Mouse (Mus musculus): ENCODE measurements around the gene Ugt2b34. TPM values are rescaled to one million over a fixed set of nuclear protein-coding genes. Genes with fewer than 3 reads are reported as not detected.
"Not testable (repeated sequence)": the region's sequence is repeated elsewhere in the genome, so short reads cannot be mapped to it uniquely, and the experiment has no call there.

The Ugt2b34 gene
- polyA plus RNA-seq, 1 experiment from 2014 or later: not detected

DNA sequence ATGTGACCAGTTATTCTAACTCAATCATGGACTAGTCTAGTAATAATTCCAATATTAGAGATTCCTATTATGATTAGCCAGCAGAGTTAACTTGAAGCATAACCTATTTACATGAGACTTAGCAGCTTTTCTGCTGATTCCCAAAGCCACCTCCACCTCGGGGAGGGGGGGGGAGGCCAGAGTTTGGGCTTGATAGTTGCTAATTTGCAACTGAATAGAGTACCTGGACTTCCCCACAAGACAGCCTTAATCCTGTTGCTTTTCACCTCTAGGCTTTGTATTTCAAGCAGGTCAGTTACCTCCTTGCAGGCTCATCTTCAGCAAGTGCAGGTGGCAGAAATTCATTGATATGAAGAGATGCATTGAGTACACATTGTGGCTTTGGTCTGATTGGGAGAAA, 49.1 kb downstream of the Ugt2b34 start:
- H3K27me3 ChIP-seq: no peaks in the 10 kb centered on the region
- no peak overlapping the region for H3K4me3 ChIP-seq
- no peaks in the 10 kb centered on the region for H3K4me1 ChIP-seq
- ATAC-seq (ENCODE audit: insufficient number of reproducible peaks, insufficient read depth, low FRiP score, low TSS enrichment): no peak
- H3K4me2 ChIP-seq (replicated peaks): no peak overlapping the region
- H3K36me3 ChIP-seq: no peaks in the 10 kb centered on the region
- no peaks in the 10 kb centered on the region for H3K9me3 ChIP-seq
- 11% methylated on average over 1 of the region's 1 CpGs for WGBS
- H3K27ac ChIP-seq: no peak overlapping the region
- no peak overlapping the region for H3K9ac ChIP-seq

DNA sequence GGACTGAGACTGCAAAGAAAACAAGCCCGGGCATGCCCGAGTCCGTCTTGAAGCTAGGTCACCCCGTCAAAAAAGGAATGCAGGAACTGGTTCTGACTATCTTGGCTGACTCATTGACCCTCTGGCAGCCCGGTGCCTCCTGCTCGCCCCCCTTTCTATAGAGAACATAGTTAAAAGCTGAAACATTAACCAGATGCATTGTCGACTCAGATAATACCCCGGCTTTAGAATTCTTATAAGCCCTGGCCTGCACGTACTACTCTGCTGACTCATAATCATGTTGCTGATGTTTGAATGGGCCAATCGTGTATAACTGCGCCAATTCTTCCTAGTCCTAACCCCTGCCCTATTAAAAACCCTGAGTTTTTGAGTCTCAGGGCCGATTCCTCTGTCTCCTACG, 50.2 kb downstream of the Ugt2b34 start:
- H3K27me3 ChIP-seq; H3K27ac ChIP-seq; H3K9me3 ChIP-seq; H3K4me1 ChIP-seq; H3K9ac ChIP-seq; H3K36me3 ChIP-seq; H3K4me2 ChIP-seq (replicated peaks); ATAC-seq (ENCODE audit: insufficient number of reproducible peaks, insufficient read depth, low FRiP score, low TSS enrichment); H3K4me3 ChIP-seq: not testable (repeated sequence)
- WGBS: 64% methylated on average over 13 of the region's 13 CpGs

DNA sequence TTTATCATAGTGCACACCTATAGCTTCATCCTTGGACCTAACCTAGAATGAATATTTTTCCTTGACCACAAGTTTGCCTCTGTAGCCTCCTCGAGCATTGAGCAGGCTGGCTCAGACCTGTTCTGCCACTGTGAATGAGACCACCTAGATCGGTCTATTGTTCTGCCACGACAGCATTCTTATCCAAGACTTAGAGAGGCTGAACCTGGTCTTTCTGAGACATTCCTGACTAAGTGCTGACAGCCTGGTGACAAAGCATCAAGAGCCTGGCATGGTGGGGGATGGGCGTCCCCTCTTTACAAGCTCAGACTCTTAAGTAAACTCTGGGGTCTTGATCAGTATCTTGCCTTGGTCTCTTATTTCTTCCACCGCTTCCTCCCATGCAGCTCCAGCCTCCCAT, 55.1 kb downstream of the Ugt2b34 start:
- no peaks in the 10 kb centered on the region for H3K4me1 ChIP-seq
- 34% methylated on average over 5 of the region's 5 CpGs for WGBS
- no peaks in the 10 kb centered on the region for H3K9me3 ChIP-seq
- H3K36me3 ChIP-seq: no peaks in the 10 kb centered on the region
- H3K9ac ChIP-seq: no peak overlapping the region
- H3K27ac ChIP-seq: no peak overlapping the region
- ATAC-seq (ENCODE audit: insufficient number of reproducible peaks, insufficient read depth, low FRiP score, low TSS enrichment): 0 out of 2 replicates have a peak, but pooled peaks have one; percentile 52
- H3K4me2 ChIP-seq (replicated peaks): no peak overlapping the region
- H3K27me3 ChIP-seq: no peaks in the 10 kb centered on the region
- H3K4me3 ChIP-seq: no peak overlapping the region

DNA sequence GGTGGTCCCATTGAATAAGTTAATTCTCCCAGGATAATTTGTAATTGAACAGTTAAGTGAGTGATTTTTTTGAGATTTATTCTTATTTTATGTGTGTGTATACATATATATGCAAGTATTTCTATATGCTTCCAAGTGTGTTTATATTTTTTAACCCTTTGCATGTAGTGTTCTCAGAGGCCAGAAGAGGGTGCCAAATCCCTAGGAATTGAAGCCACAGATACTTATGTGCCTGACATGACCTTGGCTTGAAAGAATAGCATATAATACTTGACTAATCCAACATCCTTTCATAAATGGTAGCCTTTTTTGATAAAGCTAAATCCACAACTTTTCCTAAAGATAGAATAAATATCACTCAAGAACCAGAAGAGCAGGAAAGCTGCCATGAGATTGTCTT, 56.6 kb downstream of the Ugt2b34 start:
- Histone ChIP-seq H3K4me3 (no peak overlapping the region), H3K4me1 (no peaks in the 10 kb centered on the region), H3K27me3 (no peaks in the 10 kb centered on the region), H3K27ac (no peak overlapping the region), H3K36me3 (no peaks in the 10 kb centered on the region), H3K9me3 (no peaks in the 10 kb centered on the region), H3K4me2 (replicated peaks) (no peak overlapping the region), H3K9ac (no peak overlapping the region)
- no peak for ATAC-seq (ENCODE audit: insufficient number of reproducible peaks, insufficient read depth, low FRiP score, low TSS enrichment)

DNA sequence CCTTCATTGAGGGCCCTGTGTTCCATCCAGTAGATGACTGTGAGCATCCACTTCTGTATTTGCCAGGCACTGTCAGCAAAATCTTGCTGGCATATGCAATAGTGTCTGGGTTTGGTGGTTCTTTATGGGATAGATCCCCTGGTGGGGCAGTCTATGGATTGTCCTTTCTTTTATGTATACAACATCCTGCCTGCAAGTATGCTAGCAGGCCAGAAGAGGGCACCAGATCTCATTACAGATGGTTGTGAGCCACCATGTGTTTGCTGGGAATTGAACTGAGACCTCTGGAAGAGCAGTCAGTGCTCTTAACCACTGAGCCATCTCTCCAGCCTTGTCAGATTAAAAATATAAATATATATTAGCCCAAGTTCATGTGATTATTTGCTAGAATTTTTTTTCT, 65.5 kb downstream of the Ugt2b34 start:
- H3K9ac ChIP-seq; H3K27me3 ChIP-seq; H3K4me1 ChIP-seq; H3K9me3 ChIP-seq; H3K36me3 ChIP-seq; H3K4me2 ChIP-seq (replicated peaks); H3K27ac ChIP-seq; H3K4me3 ChIP-seq; ATAC-seq (ENCODE audit: insufficient number of reproducible peaks, insufficient read depth, low FRiP score, low TSS enrichment): not testable (repeated sequence)

DNA sequence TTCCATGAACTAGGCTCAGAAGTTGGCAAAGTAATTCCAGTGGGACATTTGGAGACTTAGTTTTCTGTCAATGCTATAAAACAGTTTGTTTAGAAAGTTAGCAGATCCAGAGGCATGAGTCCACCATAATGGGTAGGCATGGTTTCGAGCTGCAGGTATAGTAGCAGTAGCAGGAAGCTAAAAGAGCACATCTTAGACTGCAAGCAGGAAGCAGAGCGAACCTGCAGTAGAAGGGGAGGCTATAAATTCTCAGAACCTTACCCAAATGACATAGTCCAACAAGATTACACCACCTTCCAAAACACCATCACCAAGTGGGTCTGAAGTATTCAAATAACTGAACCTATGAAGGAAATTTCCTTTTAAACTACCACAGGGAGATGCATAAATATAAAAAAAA, 66.5 kb downstream of the Ugt2b34 start:
- 98% methylated on average over 2 of the region's 2 CpGs for WGBS
- Histone ChIP-seq H3K27me3 (no peaks in the 10 kb centered on the region), H3K4me3 (no peak overlapping the region), H3K4me2 (replicated peaks) (no peak overlapping the region), H3K9ac (no peak overlapping the region), H3K27ac (no peak overlapping the region), H3K9me3 (0 out of 2 replicates have a peak, but pooled peaks cover 2% of the 10 kb centered on the region), H3K4me1 (no peaks in the 10 kb centered on the region), H3K36me3 (peaks cover 14% of the 10 kb centered on the region)
- no peak for ATAC-seq (ENCODE audit: insufficient number of reproducible peaks, insufficient read depth, low FRiP score, low TSS enrichment)

Other genes with a start within 250 kb of the Ugt2b34 start
- 0.06 and 0.24 TPM in 2 replicates for gene Tmprss11b, start 230.6 kb downstream of the Ugt2b34 start, polyA plus RNA-seq (2016; fragmentation: Nextera tagmentation; extraction: Ambion mirVana)
- 0.06 TPM in 1 of 2 replicates, not detected in the other for gene Tmprss11e, start 161.1 kb downstream of the Ugt2b34 start, polyA plus RNA-seq (2016; fragmentation: Nextera tagmentation; extraction: Ambion mirVana)
- gene Ythdc1, start 102.7 kb downstream of the Ugt2b34 start, polyA plus RNA-seq (2016; fragmentation: Nextera tagmentation; extraction: Ambion mirVana): 48.8 and 53.4 TPM in 2 replicates
- not detected in 2 replicates for gene Ugt2b1, start 19.6 kb upstream of the Ugt2b34 start, polyA plus RNA-seq (2016; fragmentation: Nextera tagmentation; extraction: Ambion mirVana)
- gene Ugt2b35, start 93.9 kb upstream of the Ugt2b34 start, polyA plus RNA-seq (2016; fragmentation: Nextera tagmentation; extraction: Ambion mirVana): not detected in 2 replicates
- gene Ugt2b36, start 185.6 kb upstream of the Ugt2b34 start, polyA plus RNA-seq (2016; fragmentation: Nextera tagmentation; extraction: Ambion mirVana): not detected in 2 replicates
- gene Ugt2b5, start 233.4 kb upstream of the Ugt2b34 start, polyA plus RNA-seq (2016; fragmentation: Nextera tagmentation; extraction: Ambion mirVana): not detected in 2 replicates

Data from embryonic facial prominence, embryonic 12.5 days (tissue).